Mouse (Mus musculus): ENCODE data around the gene 4933427I04Rik. TPM values are rescaled to one million over a fixed set of nuclear protein-coding genes. Genes with fewer than 3 reads are reported as not detected.
A peak's percentile ranks its signal among the peaks of the same experiment; 100 is the strongest.

Gene 4933427I04Rik
- not detected in 2 replicates for total RNA-seq (2015)
- not detected in 2 replicates for total RNA-seq (2017)

DNA sequence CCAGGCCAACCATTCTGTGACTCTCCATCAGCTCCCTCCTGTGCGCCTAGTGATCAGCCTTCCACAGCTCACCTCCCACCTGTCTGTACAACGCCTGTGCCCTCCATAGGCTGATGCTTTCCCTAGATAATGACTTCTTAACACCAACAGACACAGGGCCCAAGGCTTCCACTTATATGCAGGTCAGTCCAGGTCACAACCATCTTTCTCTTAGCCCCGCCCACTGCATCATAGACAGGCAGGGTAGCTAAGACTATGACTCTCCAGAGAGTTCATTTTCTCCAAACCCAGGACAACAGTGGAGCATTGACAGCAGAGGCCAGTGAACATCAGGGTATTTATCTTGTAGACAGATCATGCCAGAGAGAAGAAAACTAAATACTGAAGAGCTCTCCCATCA, at the start of gene 4933427I04Rik:
TSS of gene 4933427I04Rik (plus strand) at position 301 of the 400 bp plus-strand sequence.
- no peak for ATAC-seq (ENCODE audit: poor library complexity, severe bottlenecking)

DNA sequence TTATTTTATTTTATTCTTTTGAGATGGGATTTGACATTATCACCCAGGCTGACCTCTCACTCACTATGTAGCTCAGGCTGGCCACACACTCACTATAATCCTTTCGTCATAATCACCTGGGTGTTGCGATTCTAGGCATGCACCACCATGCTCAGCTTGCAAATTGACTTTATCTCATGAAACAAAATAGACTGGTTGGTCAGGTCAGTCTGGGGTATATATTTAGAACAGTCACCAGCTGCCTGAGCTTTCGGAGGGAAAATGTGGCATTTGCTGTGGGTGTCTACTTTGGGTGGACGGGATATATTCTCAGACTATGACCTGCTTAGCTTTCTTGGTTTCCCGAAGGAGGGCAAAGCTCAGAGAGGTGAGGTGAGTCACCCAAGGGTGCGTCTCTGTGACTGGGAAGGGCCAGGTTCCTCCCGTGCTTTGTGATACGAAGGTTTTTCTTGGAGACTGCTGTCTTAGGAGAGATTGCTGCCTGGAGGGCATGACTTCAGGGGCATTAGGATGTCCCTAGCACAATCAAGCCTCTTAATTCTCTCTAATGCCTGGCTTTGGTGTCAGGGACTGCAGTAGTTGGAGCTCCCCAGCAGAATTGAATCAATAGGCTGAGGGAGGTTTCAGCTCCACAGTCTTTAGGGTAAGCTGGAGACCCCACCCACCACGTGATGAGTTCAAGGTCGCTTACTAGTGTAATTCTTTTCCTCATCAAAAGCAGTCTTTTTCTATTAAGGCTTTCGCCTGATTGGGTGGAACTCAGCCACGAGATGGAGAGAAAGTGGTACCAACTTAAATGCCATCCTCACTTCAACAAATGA, 48.8 kb upstream of the 4933427I04Rik start:
- no peak for ATAC-seq (ENCODE audit: poor library complexity, severe bottlenecking)

DNA sequence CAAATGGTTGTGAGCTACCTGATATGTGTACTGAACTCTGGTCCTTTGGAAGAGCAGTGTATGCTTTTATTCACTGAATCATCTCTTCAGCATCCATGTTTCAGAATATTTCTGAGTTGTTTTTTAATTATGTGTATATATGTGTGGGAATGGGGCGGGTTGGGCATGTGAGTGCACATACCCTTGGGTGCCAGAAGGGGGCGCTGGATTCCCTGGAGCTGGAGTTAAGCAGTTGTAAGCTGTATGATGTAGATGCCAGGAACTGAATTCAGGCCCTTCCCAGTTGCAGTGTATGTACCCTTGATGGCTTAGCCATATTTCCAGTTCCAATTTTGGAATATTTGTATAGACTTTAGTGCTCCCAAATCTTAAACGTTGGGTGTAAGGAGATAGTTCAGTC, 47.0 kb upstream of the 4933427I04Rik start:
- no peak for ATAC-seq (ENCODE audit: poor library complexity, severe bottlenecking)

DNA sequence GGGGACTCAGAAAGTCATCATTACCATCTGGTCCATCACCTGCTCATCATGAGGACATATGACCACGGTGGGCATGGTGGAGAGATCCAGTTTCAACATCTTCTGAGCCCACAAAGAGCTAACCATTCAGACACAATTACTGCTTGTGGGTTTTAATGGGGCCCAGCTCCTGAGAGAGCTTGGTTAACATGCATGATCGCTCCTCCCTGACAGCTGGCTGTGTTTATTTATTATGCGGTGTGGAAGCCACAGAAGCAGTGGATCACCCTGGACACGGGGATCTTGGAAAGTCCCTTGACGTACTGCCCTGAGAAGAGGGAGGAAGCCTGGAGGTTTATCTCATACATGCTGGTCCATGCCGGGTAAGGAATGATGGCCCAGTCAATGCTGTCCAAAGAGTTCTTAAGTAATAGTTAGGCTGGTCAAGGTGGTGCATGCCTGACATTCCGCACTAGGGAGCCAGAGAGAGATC, 45.4 kb upstream of the 4933427I04Rik start:
- no peak for ATAC-seq (ENCODE audit: poor library complexity, severe bottlenecking)

DNA sequence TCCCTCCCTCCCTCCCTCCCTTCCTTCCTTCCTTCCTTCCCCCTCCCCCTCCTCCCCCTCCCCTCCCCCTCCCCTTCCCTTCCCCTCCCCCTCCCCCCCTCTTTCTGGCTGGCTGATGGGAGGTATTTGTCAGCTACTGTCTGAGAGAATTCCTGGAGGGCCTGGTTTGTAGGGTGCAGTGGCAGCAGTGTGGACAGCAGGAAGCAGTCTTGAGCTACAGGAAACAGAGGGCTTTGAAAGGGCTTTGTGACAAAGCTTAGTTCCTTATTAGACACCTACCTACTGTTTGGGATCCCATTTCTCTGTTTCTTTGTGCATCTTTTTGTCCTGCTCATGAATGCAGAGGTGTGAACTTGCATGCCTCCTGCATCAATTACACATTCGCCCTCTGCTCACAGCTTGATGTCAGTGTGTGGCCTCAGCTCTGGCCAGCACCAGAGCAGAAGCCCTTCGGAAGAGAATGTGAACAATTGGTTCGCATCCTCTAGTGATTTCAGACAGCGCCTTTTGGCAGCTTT, 40.3 kb upstream of the 4933427I04Rik start:
- ATAC-seq (ENCODE audit: poor library complexity, severe bottlenecking): no peak

DNA sequence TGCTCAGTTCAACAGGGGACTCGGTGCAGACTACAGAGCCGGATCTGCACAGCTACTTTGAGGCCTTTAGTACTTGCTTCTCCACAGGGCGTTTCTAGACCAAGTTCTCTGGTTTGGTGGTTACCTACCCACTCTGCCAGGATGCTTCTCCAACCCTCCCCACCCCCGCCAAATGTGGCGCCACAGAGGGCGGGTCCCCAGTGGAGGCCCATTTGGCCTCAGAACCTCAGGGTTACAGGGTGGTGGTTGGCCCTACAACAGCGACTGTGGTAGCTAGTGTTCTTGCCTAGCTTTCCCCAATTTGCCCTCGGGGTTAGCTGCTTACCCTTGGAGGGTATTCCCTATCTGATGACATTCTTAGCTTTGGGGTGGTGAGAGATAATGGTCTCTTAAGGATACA, 17.4 kb upstream of the 4933427I04Rik start:
- ATAC-seq (ENCODE audit: poor library complexity, severe bottlenecking): no peak

DNA sequence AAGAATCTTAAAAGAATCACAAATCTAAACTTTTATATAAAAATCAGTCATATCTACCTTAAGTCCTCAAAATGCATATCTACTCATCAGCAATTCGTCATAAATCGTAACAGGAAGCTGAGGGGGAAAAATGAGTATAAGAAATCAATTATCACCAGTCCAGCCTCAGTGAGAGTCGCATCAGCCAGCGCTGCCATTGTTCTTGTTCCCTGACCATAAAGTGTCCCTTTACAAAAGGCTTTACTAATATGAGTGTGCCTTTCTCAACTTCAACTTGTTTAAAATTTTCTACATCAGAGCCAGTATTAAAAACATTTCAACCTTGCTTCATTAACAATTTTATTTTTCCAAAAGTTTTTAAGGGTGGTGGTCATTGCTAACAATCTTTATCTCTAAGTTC, 2.6 kb upstream of the 4933427I04Rik start:
- no peak for ATAC-seq (ENCODE audit: poor library complexity, severe bottlenecking)

DNA sequence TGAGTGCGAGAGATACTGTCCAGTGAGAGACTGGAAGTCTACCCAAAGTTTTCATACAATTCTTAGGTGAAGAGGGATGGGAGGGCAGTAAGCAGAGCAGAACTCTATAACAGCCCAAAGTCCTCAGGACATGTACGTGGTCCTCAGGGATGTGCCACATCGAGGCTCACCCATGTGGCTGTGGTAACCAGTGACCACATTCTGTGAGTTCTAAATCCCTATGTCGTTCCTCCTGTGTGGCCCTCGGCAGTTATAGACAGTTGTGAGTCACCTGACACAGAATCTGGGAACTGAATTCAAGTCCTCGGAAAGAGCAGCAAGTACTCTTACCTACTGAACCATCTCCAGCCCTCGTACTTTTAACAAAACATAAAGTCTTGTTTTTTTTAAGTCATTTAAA, 1.4 kb upstream of the 4933427I04Rik start:
- ATAC-seq (ENCODE audit: poor library complexity, severe bottlenecking): no peak

DNA sequence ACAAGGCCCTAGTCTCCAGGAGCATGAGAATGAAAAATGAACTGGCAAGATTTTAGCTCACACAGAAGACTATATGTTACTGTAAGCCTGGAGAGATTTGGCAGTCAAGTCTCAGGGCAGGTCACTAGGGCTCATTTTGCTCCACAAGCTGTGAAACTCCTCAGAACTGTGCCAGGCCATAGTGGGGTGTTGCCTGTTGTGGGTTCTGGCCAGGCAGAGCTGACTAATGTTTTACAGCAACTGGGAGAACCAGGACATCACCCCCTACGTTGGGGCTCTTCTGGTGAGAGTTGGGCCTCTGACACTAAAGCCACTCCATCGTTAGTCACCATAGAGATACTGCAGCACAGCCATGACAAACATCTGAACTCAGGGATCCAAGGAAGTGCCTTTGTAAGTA, 324 bp downstream of the 4933427I04Rik start:
- ATAC-seq (ENCODE audit: poor library complexity, severe bottlenecking): no peak

DNA sequence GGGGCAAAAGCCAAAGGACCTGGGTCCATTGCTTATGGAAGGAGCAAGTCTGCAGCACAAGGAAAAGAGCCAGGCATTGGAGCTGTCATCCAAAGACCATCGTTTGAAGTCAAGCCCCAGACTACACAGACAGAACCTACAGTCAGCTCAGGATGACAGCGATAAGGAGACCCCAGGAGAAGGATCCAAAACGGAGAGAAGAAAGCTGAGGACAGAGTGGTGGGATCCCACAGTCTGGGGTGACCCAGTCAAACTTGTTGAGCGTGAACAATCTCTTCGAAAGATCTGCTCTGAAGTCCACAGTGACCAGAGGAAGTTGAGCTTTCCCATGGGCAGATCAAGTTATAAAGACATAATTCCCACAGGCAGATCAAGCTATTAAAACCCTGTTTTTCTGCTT, 1.1 kb downstream of the 4933427I04Rik start:
- ATAC-seq (ENCODE audit: poor library complexity, severe bottlenecking): no peak

DNA sequence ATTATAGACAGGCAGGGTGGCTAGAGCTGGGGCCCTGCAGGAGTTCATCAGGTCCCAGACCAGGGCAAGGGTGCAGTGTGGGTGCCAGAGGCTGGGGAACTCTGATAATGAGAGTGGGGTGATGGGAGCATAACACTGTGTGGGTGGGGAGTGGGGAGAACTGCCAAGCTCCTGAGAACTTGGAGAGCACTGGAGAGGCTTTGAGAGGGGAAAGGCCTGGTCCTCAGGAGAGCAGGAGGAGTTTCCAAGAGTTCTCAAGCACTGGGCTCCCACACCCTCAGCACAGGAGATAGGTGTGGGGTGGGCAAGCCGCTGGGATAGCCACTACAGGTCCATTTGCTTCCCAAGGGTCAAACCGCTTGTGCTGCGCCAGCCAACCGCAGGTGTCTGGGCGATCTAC, 34.2 kb downstream of the 4933427I04Rik start:
- no peak for ATAC-seq (ENCODE audit: poor library complexity, severe bottlenecking)

DNA sequence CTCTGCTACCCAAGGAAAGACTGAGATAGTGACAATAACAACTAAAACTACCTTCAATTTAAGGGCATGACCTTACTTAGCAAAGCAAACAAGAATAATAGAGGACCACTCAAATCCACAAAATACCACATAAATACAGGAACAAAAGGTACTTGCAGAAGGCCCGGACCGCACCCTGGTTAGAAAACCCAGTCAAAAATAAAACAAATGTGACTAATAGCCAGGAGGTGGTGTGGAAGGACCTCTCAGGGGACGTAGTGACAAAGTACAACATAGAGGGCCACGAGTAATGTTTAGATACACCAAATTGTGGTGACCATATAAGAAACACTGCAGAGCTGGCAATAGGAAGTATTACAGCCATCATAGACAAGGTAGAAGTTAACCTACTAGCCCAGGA, 34.8 kb downstream of the 4933427I04Rik start:
- ATAC-seq (ENCODE audit: poor library complexity, severe bottlenecking): no peak

DNA sequence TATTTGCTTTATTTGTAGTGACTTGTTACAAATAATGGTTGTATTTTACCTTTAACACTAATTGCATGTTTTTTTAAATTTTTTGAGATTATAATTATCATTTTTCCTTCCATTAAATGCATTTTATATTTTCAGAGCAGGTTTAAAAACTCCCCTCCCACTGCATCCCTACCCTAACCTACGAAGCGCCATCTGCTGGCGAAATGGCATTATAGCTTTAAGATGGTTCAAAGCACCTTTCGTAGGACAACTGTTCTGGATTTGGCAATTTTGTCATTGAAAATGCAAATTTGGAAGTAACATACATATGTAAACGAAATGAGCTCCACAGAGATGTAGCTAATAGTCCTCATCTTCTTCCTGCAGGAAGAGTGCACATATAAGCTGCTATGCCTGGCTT, 39.2 kb downstream of the 4933427I04Rik start:
- ATAC-seq (ENCODE audit: poor library complexity, severe bottlenecking): peak; percentile 62; the same call in 1 of the 2 replicates

DNA sequence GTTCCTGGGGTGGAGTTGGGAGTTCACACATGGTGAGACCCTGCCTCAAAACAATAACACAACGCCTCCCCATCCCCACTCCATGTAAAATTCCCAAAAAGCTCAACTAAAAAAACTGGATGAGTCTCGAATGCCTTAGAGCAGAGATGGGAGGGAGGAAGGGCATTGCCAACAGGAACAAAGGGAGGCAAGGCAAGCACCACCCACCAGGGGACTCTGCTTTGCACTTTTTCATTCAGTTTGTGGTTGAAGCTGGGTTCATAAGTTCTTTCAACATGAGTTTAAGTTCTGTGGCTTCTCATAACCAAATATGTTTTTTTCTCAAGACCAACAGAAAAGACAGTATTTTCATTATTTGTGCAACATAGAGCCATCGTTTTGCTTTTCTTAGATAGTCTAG, 44.0 kb downstream of the 4933427I04Rik start:
- no peak for ATAC-seq (ENCODE audit: poor library complexity, severe bottlenecking)

DNA sequence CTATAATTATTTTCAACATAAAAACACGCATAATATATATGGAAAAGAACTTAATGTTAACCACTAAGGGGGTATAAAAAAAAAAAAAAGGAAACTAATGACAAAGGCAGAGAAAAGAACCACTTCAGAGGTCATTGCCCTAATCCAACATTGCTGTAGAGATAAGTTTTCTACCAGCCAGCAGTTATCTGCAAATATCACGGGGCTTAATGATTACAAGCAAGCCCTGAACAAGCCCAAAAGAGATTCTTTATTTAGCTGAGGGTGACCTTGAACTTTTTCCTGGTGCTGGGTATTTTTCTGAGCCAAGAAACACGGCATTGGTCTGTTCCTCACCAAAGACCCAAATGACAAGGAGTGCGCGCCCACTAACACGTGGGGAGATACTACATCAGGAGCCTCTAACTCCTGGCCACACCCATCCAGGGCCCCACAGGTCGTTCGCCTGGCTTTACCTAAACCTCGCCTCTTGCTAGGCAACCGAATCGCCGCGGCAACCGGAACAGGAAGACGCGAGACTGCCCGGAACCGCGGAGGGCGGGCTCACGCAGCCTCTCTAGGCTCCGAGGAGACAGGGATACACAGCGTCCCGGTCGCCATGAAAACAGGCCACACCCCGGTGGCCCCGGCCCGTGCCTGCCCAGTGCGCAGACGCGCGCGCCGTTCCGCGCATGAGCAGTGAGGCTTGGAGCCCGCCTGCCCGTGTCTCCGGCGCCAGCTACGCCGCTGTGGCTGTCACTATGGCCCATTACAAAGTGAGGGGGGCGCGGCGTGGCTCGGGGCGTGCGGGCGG, 45.0 kb downstream of the 4933427I04Rik start, which contains the start of gene Mycbp:
TSS of gene Mycbp (plus strand) at position 500 of the 793 bp plus-strand sequence.
- ATAC-seq (ENCODE audit: poor library complexity, severe bottlenecking): peak; percentile 99

DNA sequence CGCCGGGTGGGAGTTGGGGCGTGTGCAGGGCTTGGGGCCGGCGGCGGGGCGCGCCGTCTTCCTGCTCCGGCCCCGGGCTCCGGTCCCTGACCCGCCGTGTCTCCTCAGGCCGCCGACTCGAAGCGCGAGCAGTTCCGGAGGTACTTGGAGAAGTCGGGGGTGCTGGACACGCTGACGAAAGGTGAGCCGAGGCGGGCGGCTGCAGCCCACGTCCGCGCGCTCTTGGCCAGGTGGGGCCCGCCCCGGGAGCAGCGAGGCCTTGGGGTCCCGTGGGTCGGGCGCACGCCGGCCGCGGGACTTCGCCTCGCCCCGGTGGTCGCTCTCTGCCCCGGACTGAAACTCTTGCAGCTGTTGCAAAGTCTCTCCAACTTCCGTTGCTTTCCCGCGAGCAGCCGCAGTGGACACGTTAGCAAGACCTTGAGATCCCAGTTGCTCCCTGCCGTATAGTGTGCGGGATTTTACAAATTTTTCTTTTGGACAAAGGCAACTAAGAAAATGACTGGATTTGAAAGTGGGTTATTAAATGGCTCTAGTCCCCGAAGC, 45.7 kb downstream of the 4933427I04Rik start:
- peak; percentile 0; the same call in 1 of the 2 replicates for ATAC-seq (ENCODE audit: poor library complexity, severe bottlenecking)

DNA sequence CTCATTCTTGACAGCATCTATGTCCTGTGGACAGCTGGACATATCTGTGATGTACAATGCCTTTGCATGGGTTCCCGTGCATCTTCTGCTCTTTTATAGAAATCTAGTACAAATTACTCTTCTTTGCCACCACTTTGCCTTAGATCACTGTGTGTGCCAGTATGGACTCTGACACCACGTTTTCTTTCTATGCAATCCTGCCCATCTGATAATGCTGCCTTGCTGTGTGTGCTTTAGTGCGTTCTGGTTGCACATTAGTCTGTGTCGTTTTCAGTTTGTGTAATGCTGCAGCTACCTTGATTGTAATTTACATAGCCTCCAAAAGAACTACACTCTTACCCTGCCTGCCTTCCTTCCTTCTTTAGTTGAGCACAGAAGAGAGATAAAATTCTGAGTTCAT, 52.0 kb downstream of the 4933427I04Rik start:
- ATAC-seq (ENCODE audit: poor library complexity, severe bottlenecking): no peak

DNA sequence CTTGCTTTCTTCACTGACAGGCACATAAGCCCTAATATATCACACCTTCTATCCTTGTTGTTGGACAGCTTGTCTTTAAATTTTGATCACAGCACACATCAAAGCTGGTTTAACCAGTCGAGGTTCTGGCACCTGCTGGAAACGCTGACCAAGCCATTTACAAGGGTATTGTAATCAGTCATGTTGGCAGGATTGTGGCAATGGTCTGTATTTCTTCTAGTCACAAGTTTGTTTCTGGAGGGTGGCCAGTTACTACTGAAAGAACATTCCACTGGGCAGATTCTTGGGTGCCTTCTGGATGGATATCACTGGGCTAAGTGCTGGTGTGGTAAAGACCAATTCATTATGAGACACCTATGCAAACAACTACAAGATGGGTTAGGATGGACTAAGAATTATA, 53.0 kb downstream of the 4933427I04Rik start:
- no peak for ATAC-seq (ENCODE audit: poor library complexity, severe bottlenecking)

All from megakaryocyte, adult 5-6 weeks (primary cell).